Mouse (Mus musculus): ENCODE measurements around the gene BC048671. TPM values are rescaled to one million over a fixed set of nuclear protein-coding genes. Genes with fewer than 3 reads are reported as not detected.

Gene BC048671
- total RNA-seq, 1 experiment: not detected

DNA sequence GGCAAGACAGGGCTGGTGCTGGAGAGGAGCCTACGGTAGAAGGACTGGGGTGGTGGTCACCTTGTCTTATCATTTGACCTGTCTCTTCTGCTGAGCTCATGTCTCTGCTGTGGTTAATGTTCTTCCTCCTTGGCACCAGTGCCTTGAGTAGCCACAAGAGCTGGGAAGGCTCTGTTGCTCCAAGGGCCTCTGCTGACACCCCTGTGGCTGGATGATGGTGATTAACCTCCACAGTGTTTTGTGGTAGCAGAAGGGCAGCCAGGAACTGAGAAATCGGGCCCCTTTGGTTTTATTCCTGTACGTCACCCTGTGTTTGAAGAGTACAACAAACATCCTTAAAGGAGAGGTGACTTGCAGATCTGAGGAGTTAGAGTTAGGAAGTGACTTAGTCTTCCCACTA, 33.2 kb downstream of the BC048671 start:
- no peak overlapping the region for H3K4me3 ChIP-seq (ENCODE audit: insufficient read depth in 1 of 2, low read depth in 1 of 2, low read length in 2 of 2, poor library complexity in 1 of 2, severe bottlenecking in 1 of 2)
- no peaks in the 10 kb centered on the region for H3K4me1 ChIP-seq (ENCODE audit: control insufficient read depth in 2 of 2, insufficient read depth in 2 of 2, low read length in 2 of 2, poor library complexity in 1 of 2)
- in situ Hi-C loops (cut with MboI; ENCODE audit: low sequenced_read_pairs in 2 of 2, unreplicated experiment in 2 of 2): loop anchor here in 1 of 2 experiments (25.0 kb wide), 1 partner anchor 647 kb away; no protein-coding TSS in a partner anchor
- H3K9me3 ChIP-seq (ENCODE audit: control insufficient read depth, insufficient read depth, low read depth, low read length): no peaks in the 10 kb centered on the region
- TF ChIP-seq ZNF384 (IDR thresholded peaks at IDR 0.05; ENCODE audit: low read depth, low read length): no peak
- TF ChIP-seq ZC3H11A (IDR thresholded peaks at IDR 0.05; ENCODE audit: borderline replicate concordance, low read depth, low read length): no peak
- no peak for TF ChIP-seq CHD2 (IDR thresholded peaks at IDR 0.05; ENCODE audit: low read depth, low read length)
- no peak for TF ChIP-seq MAFK (IDR thresholded peaks at IDR 0.05; ENCODE audit: insufficient read depth, low read depth, low read length)
- TF ChIP-seq HCFC1 (IDR thresholded peaks at IDR 0.05; ENCODE audit: borderline replicate concordance, insufficient read depth, low read length): no peak
- no peaks in the 10 kb centered on the region for H3K36me3 ChIP-seq (ENCODE audit: control insufficient read depth, insufficient read depth, low read length, poor library complexity, severe bottlenecking)
- DNase-seq (ENCODE audit: low read depth, low spot score): no peak
- H3K27ac ChIP-seq (ENCODE audit: insufficient read depth, low read depth, low read length, poor library complexity, severe bottlenecking): no peak overlapping the region
- H3K9ac ChIP-seq (ENCODE audit: insufficient read depth, low read depth, low read length, poor library complexity, severe bottlenecking): no peak overlapping the region

DNA sequence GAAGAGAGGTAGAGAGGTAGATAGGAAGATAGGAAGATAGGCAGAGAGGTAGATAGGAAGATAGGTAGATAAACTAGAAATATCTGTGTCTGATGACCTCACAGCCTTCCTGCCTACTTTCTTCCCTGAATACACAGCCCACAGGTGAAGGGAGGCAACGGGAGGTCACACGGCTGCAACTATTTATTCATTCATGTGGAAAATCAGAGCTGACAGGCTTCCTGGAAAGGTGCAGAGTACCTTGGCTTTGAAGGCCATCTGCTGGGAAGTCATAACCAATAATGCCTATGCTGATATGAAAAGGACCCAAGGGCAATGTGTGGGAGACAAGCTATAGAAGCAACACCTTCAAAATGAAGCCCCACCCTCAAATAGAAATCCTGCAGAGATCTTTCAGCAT, 41.3 kb downstream of the BC048671 start:
- H3K9me3 ChIP-seq (ENCODE audit: control insufficient read depth, insufficient read depth, low read depth, low read length): no peaks in the 10 kb centered on the region
- TF ChIP-seq MAFK (IDR thresholded peaks at IDR 0.05; ENCODE audit: insufficient read depth, low read depth, low read length) (no peak), ZNF384 (IDR thresholded peaks at IDR 0.05; ENCODE audit: low read depth, low read length) (no peak), CHD2 (IDR thresholded peaks at IDR 0.05; ENCODE audit: low read depth, low read length) (no peak), ZC3H11A (IDR thresholded peaks at IDR 0.05; ENCODE audit: borderline replicate concordance, low read depth, low read length) (no peak), HCFC1 (IDR thresholded peaks at IDR 0.05; ENCODE audit: borderline replicate concordance, insufficient read depth, low read length) (no peak)
- no peaks in the 10 kb centered on the region for H3K4me1 ChIP-seq (ENCODE audit: control insufficient read depth in 2 of 2, insufficient read depth in 2 of 2, low read length in 2 of 2, poor library complexity in 1 of 2)
- no peak overlapping the region for H3K9ac ChIP-seq (ENCODE audit: insufficient read depth, low read depth, low read length, poor library complexity, severe bottlenecking)
- in situ Hi-C loops (cut with MboI; ENCODE audit: low sequenced_read_pairs in 2 of 2, unreplicated experiment in 2 of 2): loop anchor here in 1 of 2 experiments (25.0 kb wide), 1 partner anchor 655 kb away; no protein-coding TSS in a partner anchor
- no peak overlapping the region for H3K4me3 ChIP-seq (ENCODE audit: insufficient read depth in 1 of 2, low read depth in 1 of 2, low read length in 2 of 2, poor library complexity in 1 of 2, severe bottlenecking in 1 of 2)
- no peak overlapping the region for H3K27ac ChIP-seq (ENCODE audit: insufficient read depth, low read depth, low read length, poor library complexity, severe bottlenecking)
- DNase-seq (ENCODE audit: low read depth, low spot score): no peak
- no peaks in the 10 kb centered on the region for H3K36me3 ChIP-seq (ENCODE audit: control insufficient read depth, insufficient read depth, low read length, poor library complexity, severe bottlenecking)

- Histone ChIP-seq H3K4me3 (ENCODE audit: insufficient read depth in 1 of 2, low read depth in 1 of 2, low read length in 2 of 2, poor library complexity in 1 of 2, severe bottlenecking in 1 of 2) (no peak overlapping the region), H3K4me1 (ENCODE audit: control insufficient read depth in 2 of 2, insufficient read depth in 2 of 2, low read length in 2 of 2, poor library complexity in 1 of 2) (no peaks in the 10 kb centered on the region), H3K9me3 (ENCODE audit: control insufficient read depth, insufficient read depth, low read depth, low read length) (no peaks in the 10 kb centered on the region), H3K36me3 (ENCODE audit: control insufficient read depth, insufficient read depth, low read length, poor library complexity, severe bottlenecking) (no peaks in the 10 kb centered on the region), H3K9ac (ENCODE audit: insufficient read depth, low read depth, low read length, poor library complexity, severe bottlenecking) (no peak overlapping the region), H3K27ac (ENCODE audit: insufficient read depth, low read depth, low read length, poor library complexity, severe bottlenecking) (no peak overlapping the region)
- no peak for DNase-seq (ENCODE audit: low read depth, low spot score)
- in situ Hi-C loops (cut with MboI; ENCODE audit: low sequenced_read_pairs in 2 of 2, unreplicated experiment in 2 of 2): loop anchor here in 1 of 2 experiments (25.0 kb wide), 1 partner anchor 660 kb away; no protein-coding TSS in a partner anchor
- TF ChIP-seq ZNF384 (IDR thresholded peaks at IDR 0.05; ENCODE audit: low read depth, low read length) (no peak), MAFK (IDR thresholded peaks at IDR 0.05; ENCODE audit: insufficient read depth, low read depth, low read length) (no peak), CHD2 (IDR thresholded peaks at IDR 0.05; ENCODE audit: low read depth, low read length) (no peak), ZC3H11A (IDR thresholded peaks at IDR 0.05; ENCODE audit: borderline replicate concordance, low read depth, low read length) (no peak), HCFC1 (IDR thresholded peaks at IDR 0.05; ENCODE audit: borderline replicate concordance, insufficient read depth, low read length) (no peak)
These were observed 46.2 kb downstream of the BC048671 start for GRCm38 (mm10) chr6:90347183-90347582.

DNA sequence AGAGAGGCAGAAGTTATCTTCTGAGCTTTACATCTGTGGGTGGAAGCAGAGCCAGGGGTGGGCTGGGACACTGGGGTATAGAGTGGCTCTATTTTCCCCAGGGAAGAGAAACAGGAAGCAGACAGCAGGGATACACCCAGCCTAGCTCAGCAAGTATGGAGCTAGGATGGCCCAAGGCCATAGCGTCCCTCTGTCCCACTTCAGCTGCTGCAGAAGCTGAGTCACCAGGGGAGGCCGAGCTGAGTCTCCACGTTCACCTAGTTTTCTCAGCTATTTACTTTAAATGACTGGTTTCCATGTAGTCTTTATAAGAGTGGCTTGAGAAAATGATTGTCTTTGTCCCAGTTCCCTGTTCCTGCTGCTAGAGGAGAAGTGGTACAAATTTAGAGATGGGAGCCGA, 47.5 kb downstream of the BC048671 start:
- in situ Hi-C loops (cut with MboI; ENCODE audit: low sequenced_read_pairs in 2 of 2, unreplicated experiment in 2 of 2): loop anchor here in 1 of 2 experiments (25.0 kb wide), 1 partner anchor 661 kb away; no protein-coding TSS in a partner anchor
- Histone ChIP-seq H3K4me3 (ENCODE audit: insufficient read depth in 1 of 2, low read depth in 1 of 2, low read length in 2 of 2, poor library complexity in 1 of 2, severe bottlenecking in 1 of 2) (no peak overlapping the region), H3K36me3 (ENCODE audit: control insufficient read depth, insufficient read depth, low read length, poor library complexity, severe bottlenecking) (no peaks in the 10 kb centered on the region), H3K9ac (ENCODE audit: insufficient read depth, low read depth, low read length, poor library complexity, severe bottlenecking) (no peak overlapping the region), H3K4me1 (ENCODE audit: control insufficient read depth in 2 of 2, insufficient read depth in 2 of 2, low read length in 2 of 2, poor library complexity in 1 of 2) (no peaks in the 10 kb centered on the region), H3K9me3 (ENCODE audit: control insufficient read depth, insufficient read depth, low read depth, low read length) (no peaks in the 10 kb centered on the region), H3K27ac (ENCODE audit: insufficient read depth, low read depth, low read length, poor library complexity, severe bottlenecking) (no peak overlapping the region)
- TF ChIP-seq ZC3H11A (IDR thresholded peaks at IDR 0.05; ENCODE audit: borderline replicate concordance, low read depth, low read length): no peak
- TF ChIP-seq CHD2 (IDR thresholded peaks at IDR 0.05; ENCODE audit: low read depth, low read length): no peak
- no peak for TF ChIP-seq HCFC1 (IDR thresholded peaks at IDR 0.05; ENCODE audit: borderline replicate concordance, insufficient read depth, low read length)
- no peak for TF ChIP-seq MAFK (IDR thresholded peaks at IDR 0.05; ENCODE audit: insufficient read depth, low read depth, low read length)
- no peak for TF ChIP-seq ZNF384 (IDR thresholded peaks at IDR 0.05; ENCODE audit: low read depth, low read length)
- no peak for DNase-seq (ENCODE audit: low read depth, low spot score)

Measured in ES-E14 (cell line).